Comparison of ENCODE assay signal across 25 mouse cellular contexts in genomic region chr7:72961321-72961720, GRCm38 (mm10).
DNase-seq lines count a peak whose midpoint lies in the region; ATAC-seq and TF ChIP-seq lines count a peak whose summit lies in the region.
"Had no signal": no experiment of that assay in that cellular context is flagged by ENCODE, and none has a peak within 500 bp of the region (broad histone marks: within the 10 kb centered on the region; RNA-seq: fewer than 3 reads in every experiment).

No protein-coding gene starts in this region.

- no peaks in the 10 kb centered on the region for H3K9me3 ChIP-seq in kidney, postnatal 0 days (replicated peaks; ENCODE audit: low read length)
- H3K9me3 ChIP-seq in liver, embryonic 12.5 days (replicated peaks): 0 out of 2 replicates have a peak, but pooled peaks cover 6% of the 10 kb centered on the region
- H3K9me3 ChIP-seq: embryonic facial prominence, embryonic 10.5 days; embryonic facial prominence, embryonic 12.5 days; forebrain, embryonic 13.5 days; forebrain, embryonic 15.5 days had no signal

- TF ChIP-seq CTCF in kidney, postnatal 0 days (IDR thresholded peaks at IDR 0.05; ENCODE audit: low read depth): no peak

- H3K4me2 ChIP-seq in kidney, postnatal 0 days (ENCODE audit: low read length): no peak overlapping the region
- H3K4me2 ChIP-seq in liver, embryonic 12.5 days: no peak overlapping the region
- H3K4me2 ChIP-seq: embryonic facial prominence, embryonic 12.5 days; forebrain, embryonic 13.5 days; forebrain, embryonic 15.5 days had no signal

- H3K27ac ChIP-seq in kidney, postnatal 0 days: no peak overlapping the region
- no peak overlapping the region for H3K27ac ChIP-seq in liver, embryonic 12.5 days
- H3K27ac ChIP-seq: embryonic facial prominence, embryonic 10.5 days; embryonic facial prominence, embryonic 12.5 days; forebrain, embryonic 13.5 days; forebrain, embryonic 15.5 days had no signal

- H3K4me3 ChIP-seq in kidney, postnatal 0 days (replicated peaks; ENCODE audit: low read depth, low read length): no peak overlapping the region
- H3K4me3 ChIP-seq in liver, embryonic 12.5 days: no peak overlapping the region
- H3K4me3 ChIP-seq: embryonic facial prominence, embryonic 10.5 days; embryonic facial prominence, embryonic 12.5 days; forebrain, embryonic 13.5 days; forebrain, embryonic 15.5 days had no signal

- 38% methylated on average over 4 of the region's 4 CpGs for WGBS in kidney, postnatal 0 days
- 60% methylated on average over 4 of the region's 4 CpGs for WGBS in liver, embryonic 12.5 days (ENCODE audit: insufficient replicate concordance)

- no peaks in the 10 kb centered on the region for H3K4me1 ChIP-seq in kidney, postnatal 0 days (replicated peaks; ENCODE audit: insufficient read depth, low read length)
- no peaks in the 10 kb centered on the region for H3K4me1 ChIP-seq in liver, embryonic 12.5 days
- H3K4me1 ChIP-seq: forebrain, embryonic 15.5 days had no signal

- no peak overlapping the region for H3K9ac ChIP-seq in kidney, postnatal 0 days (ENCODE audit: low read depth, low read length)
- no peak overlapping the region for H3K9ac ChIP-seq in liver, embryonic 12.5 days
- H3K9ac ChIP-seq: embryonic facial prominence, embryonic 12.5 days; forebrain, embryonic 13.5 days; forebrain, embryonic 15.5 days; forebrain, postnatal 0 days had no signal

- no peaks in the 10 kb centered on the region for H3K27me3 ChIP-seq in kidney, postnatal 0 days (ENCODE audit: insufficient read depth, low read length)
- no peaks in the 10 kb centered on the region for H3K27me3 ChIP-seq in liver, embryonic 12.5 days (replicated peaks)
- H3K27me3 ChIP-seq: CH12.LX; embryonic facial prominence, embryonic 12.5 days; forebrain, embryonic 13.5 days; forebrain, embryonic 15.5 days had no signal

- DNase-seq in heart, adult 11 months: peak; percentile 53
- DNase-seq in heart, postnatal 4 days: no peak
- peak; percentile 54 for DNase-seq in kidney, postnatal 0 days (ENCODE audit: low spot score)
- DNase-seq in kidney, postnatal 14 days: no peak
- DNase-seq in retina, embryonic 14.5 days (ENCODE audit: low spot score): peak; percentile 69
- no peak for DNase-seq in cerebellum, postnatal 4 days (ENCODE audit: low spot score in 2 of 2)
- DNase-seq: adrenal gland, adult 2 months; adrenal gland, postnatal 10 days; adrenal gland, postnatal 25 days; B cell, adult 2 months; cerebellum, adult 11 months; cerebellum, adult 18-20 months; cerebellum, adult 8-10 months; cerebellum, adult 9-11 months; cerebellum, postnatal 14 days; cerebellum, postnatal 36 days; forebrain, postnatal 0 days had no signal

- no peak for ATAC-seq in kidney, postnatal 0 days (replicated peaks; ENCODE audit: low FRiP score, low read depth)
- ATAC-seq in liver, embryonic 12.5 days: no peak
- ATAC-seq: CD4-positive, CD25-positive, alpha-beta regulatory T cell, adult 4 months; forebrain, embryonic 13.5 days; forebrain, embryonic 15.5 days; forebrain, postnatal 0 days had no signal

- H3K36me3 ChIP-seq in kidney, postnatal 0 days (ENCODE audit: insufficient read depth, low read length): no peaks in the 10 kb centered on the region
- no peaks in the 10 kb centered on the region for H3K36me3 ChIP-seq in liver, embryonic 12.5 days
- H3K36me3 ChIP-seq: embryonic facial prominence, embryonic 10.5 days; embryonic facial prominence, embryonic 12.5 days; forebrain, embryonic 15.5 days; G1E had no signal

Comparison
In these comparisons a context has a peak if more than half of its experiments do, and no peak if none do; other contexts are left out.
1. DNase-seq: peak in heart, adult 11 months (single experiment), kidney, postnatal 0 days (single experiment) and retina, embryonic 14.5 days (single experiment); none in heart, postnatal 4 days (single experiment), kidney, postnatal 14 days (single experiment) and cerebellum, postnatal 4 days (0 of 2).